Mouse (Mus musculus) hindbrain, embryonic 11.5 days (tissue): ENCODE data around the gene Pxylp1. TPM values are rescaled to one million over a fixed set of nuclear protein-coding genes. Genes with fewer than 3 reads are reported as not detected.

Experiments
- ATAC-seq: fragments of 200-750 bp; cut with Nextera tagmentation; 2 replicates; pipeline ENCODE4 v1.8.0; 2017; ENCODE audit warnings: mild to moderate bottlenecking, moderate TSS enrichment, moderate library complexity; ENCODE audit not compliant: low FRiP score
- DNase-seq: peaks from one replicate; pipeline ENCODE4 v3.0.0-alpha.2; 2015; ENCODE audit warnings: low spot score
- H3K27ac ChIP-seq: fragments of 300-500 bp; sonication (generic); 2 replicates; pipeline ENCODE4 v1.5.1; 2014; ENCODE audit warnings: mild to moderate bottlenecking, low read depth, low read length
- H3K27me3 ChIP-seq: fragments of 300-500 bp; sonication (generic); 2 replicates; pipeline ENCODE4 v1.6.1; 2014; ENCODE audit warnings: mild to moderate bottlenecking, low read length, moderate library complexity, mixed read lengths; ENCODE audit not compliant: control insufficient read depth, insufficient read depth
- H3K36me3 ChIP-seq: fragments of 300-500 bp; sonication (generic); 2 replicates; pipeline ENCODE4 v1.6.1; 2014; ENCODE audit warnings: mild to moderate bottlenecking, low read length, moderate library complexity, mixed read lengths; ENCODE audit not compliant: control insufficient read depth, insufficient read depth
- H3K4me1 ChIP-seq: fragments of 300-500 bp; sonication (generic); replicated peaks from 2 replicates; pipeline ENCODE4 v1.6.1; 2014; ENCODE audit warnings: low read length, mixed read lengths; ENCODE audit not compliant: control insufficient read depth, insufficient read depth
- H3K4me2 ChIP-seq: fragments of 300-500 bp; sonication (generic); replicated peaks from 2 replicates; pipeline ENCODE4 v1.6.1; 2014; ENCODE audit warnings: mild to moderate bottlenecking, low read depth, low read length
- H3K4me3 ChIP-seq: fragments of 300-500 bp; sonication (generic); 2 replicates; pipeline ENCODE4 v1.5.1; 2014; ENCODE audit warnings: low read depth, low read length
- H3K9ac ChIP-seq: fragments of 300-500 bp; sonication (generic); 2 replicates; pipeline ENCODE4 v1.6.1; 2014; ENCODE audit warnings: low read depth, low read length
- H3K9me3 ChIP-seq: fragments of 300-500 bp; sonication (generic); 2 replicates; pipeline ENCODE4 v1.6.1; 2016; ENCODE audit warnings: low read length; ENCODE audit not compliant: control insufficient read depth
- WGBS: fragments of 180-500 bp; shearing (Covaris S2); extraction: QIAGEN DNeasy Blood & Tissue Kit; methylation state at CpG from one replicate; pipeline ENCODE4 v1.1.7; 2014; 5-methylcytosine and 5-hydroxymethylcytosine counted together
- polyA plus RNA-seq: library from polyadenylated mRNA; unstranded; fragments of >200 nt; fragmentation: Nextera tagmentation; extraction: Ambion mirVana; gene quantifications from 2 replicates; pipeline ENCODE4 v1.2.1, GENCODE M21; 2014

Gene Pxylp1
- polyA plus RNA-seq, 1 experiment from 2014 or later: 40.3 TPM

GRCm38 (mm10) chr9:96789906-96790305 lies 102.6 kb downstream of the Pxylp1 start:
- Histone ChIP-seq H3K27ac (no peak overlapping the region), H3K36me3 (no peaks in the 10 kb centered on the region), H3K9me3 (no peaks in the 10 kb centered on the region), H3K27me3 (no peaks in the 10 kb centered on the region), H3K4me1 (no peaks in the 10 kb centered on the region), H3K4me2 (no peak overlapping the region), H3K9ac (no peak overlapping the region), H3K4me3 (no peak overlapping the region)
- WGBS: 88% methylated on average over 3 of the region's 3 CpGs
- DNase-seq: no peak
- no peak for ATAC-seq

- Histone ChIP-seq H3K9ac (no peak overlapping the region), H3K4me3 (no peak overlapping the region), H3K9me3 (no peaks in the 10 kb centered on the region), H3K4me2 (no peak overlapping the region), H3K36me3 (no peaks in the 10 kb centered on the region), H3K27ac (no peak overlapping the region), H3K4me1 (no peaks in the 10 kb centered on the region), H3K27me3 (no peaks in the 10 kb centered on the region)
- ATAC-seq (no peak), DNase-seq (peak; percentile 12)
- 80% methylated on average over 10 of the region's 10 CpGs for WGBS
These were observed 104.7 kb downstream of the Pxylp1 start for GRCm38 (mm10) chr9:96787797-96788196.

GRCm38 (mm10) chr9:96785871-96786342 lies 106.6 kb downstream of the Pxylp1 start:
- H3K4me1 ChIP-seq: no peaks in the 10 kb centered on the region
- H3K27me3 ChIP-seq: no peaks in the 10 kb centered on the region
- WGBS: 58% methylated on average over 9 of the region's 9 CpGs
- no peaks in the 10 kb centered on the region for H3K36me3 ChIP-seq
- DNase-seq (no peak), ATAC-seq (no peak)
- H3K4me3 ChIP-seq: no peak overlapping the region
- H3K4me2 ChIP-seq: no peak overlapping the region
- no peak overlapping the region for H3K9ac ChIP-seq
- no peak overlapping the region for H3K27ac ChIP-seq
- H3K9me3 ChIP-seq: no peaks in the 10 kb centered on the region

- Histone ChIP-seq H3K9ac (no peak overlapping the region), H3K4me3 (no peak overlapping the region), H3K4me1 (no peaks in the 10 kb centered on the region), H3K9me3 (no peaks in the 10 kb centered on the region), H3K36me3 (no peaks in the 10 kb centered on the region), H3K27me3 (no peaks in the 10 kb centered on the region), H3K4me2 (no peak overlapping the region), H3K27ac (no peak overlapping the region)
- DNase-seq (no peak), ATAC-seq (no peak)
- 85% methylated on average over 3 of the region's 3 CpGs for WGBS
These were observed 107.3 kb downstream of the Pxylp1 start for GRCm38 (mm10) chr9:96785187-96785586.

- Histone ChIP-seq H3K4me3 (no peak overlapping the region), H3K9ac (no peak overlapping the region), H3K27me3 (no peaks in the 10 kb centered on the region), H3K36me3 (no peaks in the 10 kb centered on the region), H3K27ac (no peak overlapping the region), H3K4me1 (no peaks in the 10 kb centered on the region), H3K9me3 (no peaks in the 10 kb centered on the region), H3K4me2 (no peak overlapping the region)
- DNase-seq: no peak
- WGBS: 88% methylated on average over 9 of the region's 9 CpGs
- no peak for ATAC-seq
These were observed 108.8 kb downstream of the Pxylp1 start for GRCm38 (mm10) chr9:96783667-96784066.

- H3K4me2 ChIP-seq: no peak overlapping the region
- H3K27ac ChIP-seq: no peak overlapping the region
- no peaks in the 10 kb centered on the region for H3K4me1 ChIP-seq
- no peaks in the 10 kb centered on the region for H3K27me3 ChIP-seq
- WGBS: 63% methylated on average over 5 of the region's 5 CpGs
- no peak overlapping the region for H3K9ac ChIP-seq
- no peaks in the 10 kb centered on the region for H3K36me3 ChIP-seq
- H3K9me3 ChIP-seq: no peaks in the 10 kb centered on the region
- no peak for DNase-seq
- no peak for ATAC-seq
- no peak overlapping the region for H3K4me3 ChIP-seq
These were observed 109.2 kb downstream of the Pxylp1 start for GRCm38 (mm10) chr9:96783258-96783657.

- ATAC-seq: no peak
- Histone ChIP-seq H3K27me3 (no peaks in the 10 kb centered on the region), H3K4me1 (no peaks in the 10 kb centered on the region), H3K36me3 (no peaks in the 10 kb centered on the region), H3K4me3 (no peak overlapping the region), H3K4me2 (no peak overlapping the region), H3K27ac (no peak overlapping the region), H3K9ac (no peak overlapping the region), H3K9me3 (no peaks in the 10 kb centered on the region)
- no peak for DNase-seq
- WGBS: 82% methylated on average over 8 of the region's 8 CpGs
These were observed 110.4 kb downstream of the Pxylp1 start for GRCm38 (mm10) chr9:96782062-96782461.

Other genes starting within 250 kb of the Pxylp1 start
- 11.1 and 14.3 TPM in 2 replicates for gene Zbtb38, start 139.8 kb downstream of the Pxylp1 start, polyA plus RNA-seq
- gene Spsb4, start 126.2 kb upstream of the Pxylp1 start, polyA plus RNA-seq: 85.4 and 99.3 TPM in 2 replicates
- gene Slc25a36, start 218.5 kb upstream of the Pxylp1 start, polyA plus RNA-seq: 79.1 and 91.0 TPM in 2 replicates